Mouse (Mus musculus): ENCODE results near the gene Rph3al.

DNA sequence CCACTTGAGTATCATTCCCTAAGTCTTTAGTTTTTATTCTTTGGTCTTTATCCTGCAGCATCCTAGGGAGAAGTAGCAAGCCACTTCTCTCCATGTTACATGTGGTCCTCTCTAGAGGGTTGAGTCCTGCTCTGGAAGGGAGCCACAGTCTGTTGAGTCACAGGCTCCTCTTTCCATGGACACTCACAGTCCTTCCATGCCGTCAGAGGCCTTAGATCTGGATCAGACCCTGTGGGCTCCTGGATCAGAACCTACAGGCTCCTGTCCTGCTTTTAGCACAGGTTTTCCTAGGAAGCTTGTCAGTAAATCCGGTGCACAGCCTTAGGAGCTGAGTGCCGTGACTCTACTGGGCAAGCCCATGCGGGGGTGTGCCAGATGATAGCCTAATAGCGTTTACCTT lies 4.9 kb downstream of the Rph3al start:
- TF ChIP-seq CTCF (IDR thresholded peaks at IDR 0.05; ENCODE audit: extremely low read depth, insufficient read depth, insufficient read length, insufficient replicate concordance) = no peak
- no peak for TF ChIP-seq POLR2A (IDR thresholded peaks at IDR 0.05; ENCODE audit: low read depth, low read length)
